Mouse (Mus musculus): ENCODE measurements around the gene Slc38a6. TPM values are rescaled to one million over a fixed set of nuclear protein-coding genes. Genes with fewer than 3 reads are reported as not detected.

The Slc38a6 gene
- polyA plus RNA-seq, 1 experiment = 32.7 TPM

DNA sequence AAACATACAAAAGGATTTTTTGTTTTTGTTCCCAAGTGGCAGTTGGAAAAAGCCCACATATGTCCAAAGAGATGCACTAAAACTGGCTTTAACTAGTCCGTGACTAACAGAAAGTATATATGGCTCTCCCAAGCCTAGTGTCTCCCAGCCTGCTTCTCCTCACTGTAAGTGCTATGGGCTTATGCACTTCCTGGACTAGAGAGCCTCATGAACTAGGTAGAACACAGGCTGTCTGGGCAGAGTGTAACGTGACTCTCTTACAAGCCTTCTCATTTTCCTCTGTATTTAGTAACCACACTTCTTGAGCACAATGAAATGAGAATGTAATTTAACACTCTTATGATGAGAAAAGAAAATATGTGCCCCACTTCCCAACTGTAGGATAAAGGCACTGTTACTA, 22.1 kb downstream of the Slc38a6 start:
- H3K27ac ChIP-seq (ENCODE audit: control insufficient read depth, insufficient read depth, low read length) = no peak overlapping the region
- TF ChIP-seq CTCF (IDR thresholded peaks at IDR 0.05; ENCODE audit: borderline replicate concordance, control insufficient read depth, extremely low read depth, insufficient read depth, low read length, poor library complexity) (no peak), POLR2A (IDR thresholded peaks at IDR 0.05; ENCODE audit: control insufficient read depth, extremely low read depth, insufficient read depth, low read length, poor library complexity) (no peak)
- no peak for DNase-seq
- no peaks in the 10 kb centered on the region for H3K36me3 ChIP-seq (ENCODE audit: control insufficient read depth, insufficient read depth, low read length)
- no peak overlapping the region for H3K4me3 ChIP-seq (ENCODE audit: control insufficient read depth, insufficient read depth, low read length)
- 97% methylated on average over 2 of the region's 2 CpGs for WGBS
- H3K4me1 ChIP-seq (replicated peaks; ENCODE audit: control insufficient read depth, insufficient read depth, low read length) = no peaks in the 10 kb centered on the region
- H3K27me3 ChIP-seq (ENCODE audit: control insufficient read depth, insufficient read depth, low read length) = no peaks in the 10 kb centered on the region

DNA sequence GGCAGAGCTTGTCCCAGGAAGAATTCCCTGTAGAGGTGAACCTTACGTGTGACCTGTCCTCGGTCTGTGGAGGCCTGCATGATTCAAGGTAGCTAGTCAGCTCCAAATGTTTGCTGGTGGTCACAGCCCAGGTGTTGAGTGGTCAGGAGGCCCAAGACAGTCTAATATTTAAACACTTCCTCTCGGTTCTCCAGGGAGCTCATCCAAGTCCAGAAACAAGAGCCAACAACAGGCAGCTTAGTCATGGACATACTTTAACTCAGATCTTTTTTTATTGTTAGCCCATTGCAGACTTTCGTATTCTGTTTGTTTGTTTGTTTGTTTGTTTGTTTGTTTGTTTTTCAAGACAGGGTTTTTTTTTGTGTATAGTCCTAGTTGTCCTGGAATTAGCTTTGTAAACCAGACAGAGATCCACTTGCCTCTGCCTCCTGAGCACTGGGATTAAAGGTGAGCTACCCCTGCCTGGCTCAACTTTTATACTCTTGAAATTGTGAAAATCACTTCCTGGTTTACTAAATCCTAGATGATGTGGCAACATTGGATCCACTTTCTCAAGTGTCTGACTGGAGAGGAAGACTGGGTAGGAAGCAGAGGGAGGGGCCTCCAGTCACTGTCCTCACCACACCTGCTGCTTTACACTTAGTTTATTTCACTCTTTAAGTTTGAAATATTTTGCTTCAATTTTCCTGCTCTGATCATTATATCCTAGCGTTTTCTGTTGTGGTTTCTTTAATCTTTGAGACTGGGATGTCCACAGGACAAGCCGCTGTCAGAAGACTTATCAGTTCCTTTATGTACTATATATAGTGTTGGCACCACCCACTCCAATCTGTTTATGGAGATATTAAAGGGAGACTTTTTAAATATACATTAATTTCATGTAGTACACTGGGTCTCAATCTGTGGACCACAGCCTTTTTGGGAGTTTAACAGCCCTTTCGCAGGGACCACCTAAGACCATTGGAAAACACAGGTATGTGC, 31.4 kb downstream of the Slc38a6 start:
- no peaks in the 10 kb centered on the region for H3K27me3 ChIP-seq (ENCODE audit: control insufficient read depth, insufficient read depth, low read length)
- H3K36me3 ChIP-seq (ENCODE audit: control insufficient read depth, insufficient read depth, low read length) = no peaks in the 10 kb centered on the region
- no peak overlapping the region for H3K4me3 ChIP-seq (ENCODE audit: control insufficient read depth, insufficient read depth, low read length)
- 82% methylated on average over 7 of the region's 7 CpGs for WGBS
- H3K4me1 ChIP-seq (replicated peaks; ENCODE audit: control insufficient read depth, insufficient read depth, low read length) = no peaks in the 10 kb centered on the region
- TF ChIP-seq CTCF (IDR thresholded peaks at IDR 0.05; ENCODE audit: borderline replicate concordance, control insufficient read depth, extremely low read depth, insufficient read depth, low read length, poor library complexity) = no peak
- TF ChIP-seq POLR2A (IDR thresholded peaks at IDR 0.05; ENCODE audit: control insufficient read depth, extremely low read depth, insufficient read depth, low read length, poor library complexity) = no peak
- no peak overlapping the region for H3K27ac ChIP-seq (ENCODE audit: control insufficient read depth, insufficient read depth, low read length)
- DNase-seq = no peak

DNA sequence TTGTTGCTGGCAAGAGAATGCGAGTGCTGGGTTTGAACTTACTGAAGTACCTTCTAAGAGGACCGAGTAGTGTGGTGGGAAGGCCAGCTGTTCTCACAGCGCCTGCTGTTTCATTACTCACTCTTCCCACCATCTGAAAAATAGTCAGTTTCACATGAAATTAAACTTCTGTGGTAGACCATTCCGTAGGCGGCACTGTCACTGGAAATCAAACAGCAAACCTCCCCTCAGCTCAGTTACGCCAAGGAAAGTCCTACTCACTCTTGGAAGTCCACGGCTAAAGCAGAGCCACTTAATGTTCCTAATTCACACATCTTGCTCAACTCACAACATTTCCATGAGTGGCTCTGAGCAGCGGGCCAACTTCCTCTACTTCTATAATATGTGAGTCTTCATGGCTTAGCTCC, 37.6 kb downstream of the Slc38a6 start:
- peaks cover 4% of the 10 kb centered on the region; the same call in 1 of the 2 replicates for H3K4me1 ChIP-seq (replicated peaks; ENCODE audit: control insufficient read depth, insufficient read depth, low read length)
- H3K36me3 ChIP-seq (ENCODE audit: control insufficient read depth, insufficient read depth, low read length) = no peaks in the 10 kb centered on the region
- no peak for DNase-seq
- no peak overlapping the region for H3K4me3 ChIP-seq (ENCODE audit: control insufficient read depth, insufficient read depth, low read length)
- H3K27ac ChIP-seq (ENCODE audit: control insufficient read depth, insufficient read depth, low read length) = no peak overlapping the region
- H3K27me3 ChIP-seq (ENCODE audit: control insufficient read depth, insufficient read depth, low read length) = no peaks in the 10 kb centered on the region
- 90% methylated on average over 8 of the region's 8 CpGs for WGBS
- TF ChIP-seq CTCF (IDR thresholded peaks at IDR 0.05; ENCODE audit: borderline replicate concordance, control insufficient read depth, extremely low read depth, insufficient read depth, low read length, poor library complexity) = no peak
- no peak for TF ChIP-seq POLR2A (IDR thresholded peaks at IDR 0.05; ENCODE audit: control insufficient read depth, extremely low read depth, insufficient read depth, low read length, poor library complexity)

DNA sequence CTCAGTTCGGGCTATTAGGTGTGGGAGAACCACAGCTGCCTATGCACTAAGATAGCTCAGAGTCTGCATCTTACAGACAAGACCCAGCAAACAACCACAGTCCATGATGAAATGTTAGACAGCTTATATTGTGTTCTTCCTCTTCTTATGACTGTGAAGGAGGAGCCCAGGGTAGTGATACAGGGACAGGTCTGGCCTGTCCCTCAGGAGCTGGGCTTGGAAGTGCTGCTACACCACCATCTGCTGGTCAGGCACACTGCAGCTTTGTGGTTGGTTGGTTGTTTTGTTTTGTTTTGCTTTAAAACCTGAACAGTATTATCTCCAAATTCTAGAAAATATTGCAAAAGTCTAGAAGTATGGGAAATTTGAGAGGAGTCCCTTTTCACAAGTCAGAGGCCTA, 38.2 kb downstream of the Slc38a6 start:
- TF ChIP-seq CTCF (IDR thresholded peaks at IDR 0.05; ENCODE audit: borderline replicate concordance, control insufficient read depth, extremely low read depth, insufficient read depth, low read length, poor library complexity) (no peak), POLR2A (IDR thresholded peaks at IDR 0.05; ENCODE audit: control insufficient read depth, extremely low read depth, insufficient read depth, low read length, poor library complexity) (no peak)
- no peaks in the 10 kb centered on the region for H3K36me3 ChIP-seq (ENCODE audit: control insufficient read depth, insufficient read depth, low read length)
- H3K27me3 ChIP-seq (ENCODE audit: control insufficient read depth, insufficient read depth, low read length) = no peaks in the 10 kb centered on the region
- no peak overlapping the region for H3K4me3 ChIP-seq (ENCODE audit: control insufficient read depth, insufficient read depth, low read length)
- WGBS = 97% methylated on average over 1 of the region's 1 CpGs
- peaks cover 4% of the 10 kb centered on the region; the same call in 1 of the 2 replicates for H3K4me1 ChIP-seq (replicated peaks; ENCODE audit: control insufficient read depth, insufficient read depth, low read length)
- no peak overlapping the region for H3K27ac ChIP-seq (ENCODE audit: control insufficient read depth, insufficient read depth, low read length)
- DNase-seq = no peak

DNA sequence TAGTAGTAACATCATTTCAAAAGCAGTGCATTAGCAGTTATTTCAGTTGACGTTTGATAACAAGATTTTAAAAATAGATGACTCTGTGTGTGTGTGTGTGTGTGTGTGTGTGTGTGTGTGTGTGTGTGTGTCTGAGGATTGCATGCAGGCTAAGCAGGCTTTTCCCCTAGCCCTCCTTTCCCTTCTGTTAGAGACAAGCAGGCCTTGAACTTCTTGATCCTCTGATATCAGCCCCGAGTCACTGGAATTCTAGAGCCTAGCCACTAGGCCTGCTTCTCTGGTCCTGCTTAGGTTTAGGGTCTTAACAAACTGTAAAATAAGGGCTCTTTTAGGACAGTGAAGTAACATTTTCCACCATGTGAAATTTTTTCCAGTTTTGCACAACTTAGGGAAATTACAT, 38.6 kb downstream of the Slc38a6 start:
- WGBS = 80% methylated on average over 2 of the region's 2 CpGs
- no peak overlapping the region for H3K27ac ChIP-seq (ENCODE audit: control insufficient read depth, insufficient read depth, low read length)
- no peak for TF ChIP-seq CTCF (IDR thresholded peaks at IDR 0.05; ENCODE audit: borderline replicate concordance, control insufficient read depth, extremely low read depth, insufficient read depth, low read length, poor library complexity)
- TF ChIP-seq POLR2A (IDR thresholded peaks at IDR 0.05; ENCODE audit: control insufficient read depth, extremely low read depth, insufficient read depth, low read length, poor library complexity) = no peak
- H3K4me3 ChIP-seq (ENCODE audit: control insufficient read depth, insufficient read depth, low read length) = no peak overlapping the region
- H3K27me3 ChIP-seq (ENCODE audit: control insufficient read depth, insufficient read depth, low read length) = no peaks in the 10 kb centered on the region
- peaks cover 4% of the 10 kb centered on the region; the same call in 1 of the 2 replicates for H3K4me1 ChIP-seq (replicated peaks; ENCODE audit: control insufficient read depth, insufficient read depth, low read length)
- H3K36me3 ChIP-seq (ENCODE audit: control insufficient read depth, insufficient read depth, low read length) = no peaks in the 10 kb centered on the region
- DNase-seq = no peak

DNA sequence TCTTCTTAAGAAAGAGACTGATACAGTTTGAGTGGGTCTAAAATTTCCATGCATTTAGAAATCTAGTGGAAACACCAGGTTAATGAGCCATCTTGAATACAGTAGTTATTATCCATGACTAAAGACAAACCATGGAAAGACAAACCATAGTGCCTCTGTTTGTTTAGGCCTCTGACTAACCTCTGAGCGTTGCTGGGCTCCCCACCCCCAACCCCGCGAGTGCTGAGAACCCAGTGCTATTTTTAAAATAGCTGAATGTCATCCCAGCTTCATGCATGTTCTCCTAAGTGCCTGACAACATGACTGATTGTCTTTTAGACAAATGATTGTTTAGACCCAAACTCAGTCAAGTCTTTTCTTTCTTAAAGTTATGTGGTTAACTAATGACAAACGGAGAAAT, 39.0 kb downstream of the Slc38a6 start:
- Histone ChIP-seq H3K27me3 (ENCODE audit: control insufficient read depth, insufficient read depth, low read length) (no peaks in the 10 kb centered on the region), H3K4me1 (replicated peaks; ENCODE audit: control insufficient read depth, insufficient read depth, low read length) (peaks cover 4% of the 10 kb centered on the region; the same call in 1 of the 2 replicates), H3K4me3 (ENCODE audit: control insufficient read depth, insufficient read depth, low read length) (no peak overlapping the region), H3K27ac (ENCODE audit: control insufficient read depth, insufficient read depth, low read length) (no peak overlapping the region), H3K36me3 (ENCODE audit: control insufficient read depth, insufficient read depth, low read length) (no peaks in the 10 kb centered on the region)
- no peak for TF ChIP-seq CTCF (IDR thresholded peaks at IDR 0.05; ENCODE audit: borderline replicate concordance, control insufficient read depth, extremely low read depth, insufficient read depth, low read length, poor library complexity)
- no peak for TF ChIP-seq POLR2A (IDR thresholded peaks at IDR 0.05; ENCODE audit: control insufficient read depth, extremely low read depth, insufficient read depth, low read length, poor library complexity)
- WGBS = 46% methylated on average over 4 of the region's 4 CpGs
- DNase-seq = peak; percentile 30
